Mouse (Mus musculus) liver, embryonic 14.5 days (tissue): ENCODE measurements around the gene Gjd3.

Experiments
- CTCF ChIP-seq: IDR thresholded peaks from 2 replicates; pipeline ENCODE4 v1.5.1; 2016; ENCODE audit warnings: antibody characterized with exemption, low read depth, control low read depth
- EP300 ChIP-seq: IDR thresholded peaks from 2 replicates; pipeline ENCODE4 v1.6.1; 2016; ENCODE audit warnings: antibody characterized with exemption, low read depth

DNA sequence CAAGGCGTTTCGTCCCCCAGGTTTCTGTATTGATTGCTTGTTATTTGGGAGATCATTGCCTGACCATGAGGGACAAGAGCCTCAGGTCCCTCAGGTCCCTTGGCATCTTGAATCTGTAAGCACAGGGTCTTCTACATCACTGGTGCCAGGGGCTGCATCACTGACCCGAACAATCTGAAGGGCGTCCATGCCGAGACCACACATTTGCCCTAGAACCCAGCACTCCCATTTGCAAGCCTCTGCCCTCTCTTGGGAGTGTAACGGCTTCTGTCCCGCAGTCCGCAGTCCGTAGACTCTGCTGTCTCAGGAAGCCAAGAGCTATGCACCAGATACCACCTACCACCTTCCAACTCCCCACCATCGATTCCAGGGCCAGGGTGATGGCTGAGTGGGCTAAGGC lies 26.5 kb downstream of the Gjd3 start:
- no peak for TF ChIP-seq CTCF
- no peak for TF ChIP-seq EP300
